Mouse (Mus musculus) bone marrow macrophage, adult 2 months (primary cell): Measurements from ENCODE around the gene Ccdc188.

ENCODE experiments used
- CTCF ChIP-seq: IDR thresholded peaks from 2 replicates; pipeline ENCODE4 v1.5.1; 2012; ENCODE audit warnings: low read depth, mild to moderate bottlenecking, low read length, moderate library complexity
- POLR2A ChIP-seq: IDR thresholded peaks from 2 replicates; pipeline ENCODE4 v1.6.1; 2012; ENCODE audit warnings: mild to moderate bottlenecking, low read depth, low read length, borderline replicate concordance

DNA sequence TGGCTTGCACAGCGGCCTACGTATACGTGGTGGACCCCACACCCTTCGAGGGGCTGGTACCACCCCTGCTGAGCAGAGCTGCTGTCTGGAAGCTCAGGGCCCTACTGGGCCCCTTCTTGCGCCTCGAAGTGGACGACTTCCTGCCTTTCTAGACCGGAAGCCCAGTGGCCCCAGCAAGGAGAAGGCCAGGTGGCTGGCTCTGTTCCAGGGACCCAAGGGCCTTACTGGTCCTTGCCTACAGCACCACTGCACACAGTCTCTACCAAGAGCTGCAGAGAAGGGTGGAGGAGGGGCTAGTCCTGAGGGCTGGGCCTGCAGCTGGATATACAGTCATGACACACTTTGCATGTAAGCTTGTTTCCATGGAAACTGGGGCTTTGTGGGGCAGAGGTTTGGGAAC lies 2.3 kb downstream of the Ccdc188 start:
- TF ChIP-seq POLR2A (no peak), CTCF (no peak)
